Mouse (Mus musculus) embryonic fibroblast, embryonic 13.5 days (primary cell): Measurements from ENCODE around the gene Tceal9.

Experiments used
- CTCF ChIP-seq: IDR thresholded peaks from 2 replicates; pipeline ENCODE4 v1.5.1; 2011; ENCODE audit warnings: mild to moderate bottlenecking, control low read depth, low read length, moderate library complexity, borderline replicate concordance; ENCODE audit not compliant: insufficient read depth
- POLR2A ChIP-seq: IDR thresholded peaks from 2 replicates; pipeline ENCODE4 v1.6.1; 2011; ENCODE audit warnings: low read depth, mild to moderate bottlenecking, control low read depth, low read length, moderate library complexity

- no peak for TF ChIP-seq CTCF
- no peak for TF ChIP-seq POLR2A
Measured at GRCm38 (mm10) chrX:136243181-136243580, 1.7 kb upstream of the Tceal9 start.
